ENCODE assay signal across 10 mouse cellular contexts in the genomic region with DNA sequence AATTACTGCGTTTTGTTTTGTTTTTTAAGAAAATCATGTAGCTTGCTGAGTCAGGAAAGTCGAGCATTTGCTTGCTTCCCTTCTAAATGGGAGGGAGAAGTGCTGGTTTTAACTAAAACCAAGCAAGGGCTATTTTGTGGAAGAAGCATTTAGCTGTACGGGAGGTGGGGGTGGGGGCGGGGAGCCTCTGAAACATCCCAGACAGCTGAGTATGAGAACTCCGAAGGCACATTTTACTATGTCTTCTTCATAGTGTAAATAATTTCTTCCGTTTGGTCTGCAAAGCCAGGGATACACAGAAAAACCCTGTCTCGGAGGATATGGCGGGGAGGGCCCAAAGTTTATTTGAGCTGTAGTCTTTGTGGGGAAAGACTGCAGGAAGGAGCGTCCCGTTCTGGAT. TPM values are rescaled to one million over a fixed set of nuclear protein-coding genes. Genes with fewer than 3 reads are reported as not detected.
DNase-seq lines count a peak whose midpoint lies in the region; ATAC-seq and TF ChIP-seq lines count a peak whose summit lies in the region.
"Had no signal": no experiment of that assay in that cellular context is flagged by ENCODE, and none has a peak within 500 bp of the region (broad histone marks: within the 10 kb centered on the region; RNA-seq: fewer than 3 reads in every experiment).

No protein-coding gene starts in this region.

- peak overlapping the region; percentile 99 for H3K27ac ChIP-seq in forebrain, embryonic 15.5 days (replicated peaks)
- H3K27ac ChIP-seq in liver, embryonic 13.5 days, result peak overlapping the region; percentile 63

- ATAC-seq in frontal cortex, adult (ENCODE audit: low TSS enrichment), result peak; percentile 13
- peak; percentile 30 for ATAC-seq in forebrain, embryonic 15.5 days (replicated peaks)
- ATAC-seq in liver, embryonic 13.5 days (ENCODE audit: low read depth), result no peak
- ATAC-seq in monocyte, adult 5-6 weeks (replicated peaks; ENCODE audit: insufficient number of reproducible peaks, low FRiP score, low TSS enrichment, poor library complexity, severe bottlenecking), result no peak
- ATAC-seq in CD4-positive, CD25-positive, alpha-beta regulatory T cell, adult 4 months, result no peak

- H3K9ac ChIP-seq in forebrain, embryonic 15.5 days (replicated peaks), result peak overlapping the region; percentile 53
- 0 out of 2 replicates have a peak overlapping the region, but pooled peaks have one; percentile 41 for H3K9ac ChIP-seq in liver, embryonic 13.5 days

- no peaks in the 10 kb centered on the region for H3K27me3 ChIP-seq in E14TG2a.4 (ENCODE audit: insufficient read depth, low read length)
- H3K27me3 ChIP-seq in forebrain, embryonic 15.5 days, result no peaks in the 10 kb centered on the region
- no peaks in the 10 kb centered on the region for H3K27me3 ChIP-seq in liver, embryonic 13.5 days

- no peaks in the 10 kb centered on the region for H3K9me3 ChIP-seq in E14TG2a.4 (ENCODE audit: low read length)
- no peaks in the 10 kb centered on the region for H3K9me3 ChIP-seq in forebrain, embryonic 15.5 days
- no peaks in the 10 kb centered on the region for H3K9me3 ChIP-seq in liver, embryonic 13.5 days (replicated peaks)

- 3% methylated on average over 10 of the region's 10 CpGs for WGBS in forebrain, embryonic 15.5 days
- 25% methylated on average over 10 of the region's 10 CpGs for WGBS in liver, embryonic 13.5 days (ENCODE audit: insufficient replicate concordance)

- H3K4me1 ChIP-seq in E14TG2a.4 (replicated peaks; ENCODE audit: low read depth, low read length), result peaks cover 84% of the 10 kb centered on the region
- peaks cover 19% of the 10 kb centered on the region for H3K4me1 ChIP-seq in forebrain, embryonic 15.5 days
- peaks cover 4% of the 10 kb centered on the region for H3K4me1 ChIP-seq in liver, embryonic 13.5 days (replicated peaks)

- H3K36me3 ChIP-seq in E14TG2a.4 (ENCODE audit: insufficient read depth, low read length), result no peaks in the 10 kb centered on the region
- no peaks in the 10 kb centered on the region for H3K36me3 ChIP-seq in forebrain, embryonic 15.5 days
- no peaks in the 10 kb centered on the region for H3K36me3 ChIP-seq in liver, embryonic 13.5 days

- DNase-seq in frontal cortex, postnatal 25 days (ENCODE audit: low spot score in 2 of 2), result no peak
- no peak for DNase-seq in liver, embryonic 13.5 days
- no peak for DNase-seq in left cerebral cortex, adult 8-10 months (ENCODE audit: low spot score in 2 of 2)

- peak overlapping the region; percentile 40 for H3K4me2 ChIP-seq in forebrain, embryonic 15.5 days (replicated peaks)
- peak overlapping the region; percentile 58 for H3K4me2 ChIP-seq in liver, embryonic 13.5 days

- TF ChIP-seq CTCF in E14TG2a.4 (conservative IDR thresholded peaks at IDR 0.05; ENCODE audit: low read length), result no peak

- peak overlapping the region; percentile 72 for H3K4me3 ChIP-seq in E14TG2a.4 (replicated peaks; ENCODE audit: low read length)
- peak overlapping the region; percentile 51 for H3K4me3 ChIP-seq in forebrain, embryonic 15.5 days
- peak overlapping the region; percentile 53; the same call in 1 of the 2 replicates for H3K4me3 ChIP-seq in liver, embryonic 13.5 days (replicated peaks)

RNA-seq across cellular contexts. Expression of a gene that starts 5.0 kb away (rescaled TPM):
- 1.9 and 2.4 TPM in 2 replicates for polyA plus RNA-seq in forebrain, embryonic 15.5 days (2015; fragmentation: Nextera tagmentation; extraction: Ambion mirVana)
- not detected in 2 replicates for polyA plus RNA-seq in liver, embryonic 13.5 days (2015; fragmentation: Nextera tagmentation; extraction: Ambion mirVana)
- total RNA-seq in monocyte, adult 5-6 weeks (2017), result not detected in 3 replicates
- 10 to 100 TPM; 52.5 to 55.9 (median 54.6) TPM for total RNA-seq in left cerebral cortex, adult 8-10 months (2022)
- polyA plus RNA-seq in CD4-positive, CD25-positive, alpha-beta regulatory T cell, adult 4 months (2017; shearing (Covaris generic)), result not detected
- total RNA-seq: granulocyte monocyte progenitor cell, adult 5-6 weeks; neutrophil, adult 5-6 weeks had no signal

RNA-seq across cellular contexts. Expression of a gene that starts 17.6 kb away (rescaled TPM):
- 50.9 and 53.1 TPM in 2 replicates for polyA plus RNA-seq in forebrain, embryonic 15.5 days (2015; fragmentation: Nextera tagmentation; extraction: Ambion mirVana)
- polyA plus RNA-seq in liver, embryonic 13.5 days (2015; fragmentation: Nextera tagmentation; extraction: Ambion mirVana), result 0.43 and 0.51 TPM in 2 replicates
- 20.1 to 24.2 TPM (median 24.1 TPM) in 3 replicates for total RNA-seq in monocyte, adult 5-6 weeks (2017)
- 100 to 1,000 TPM; 662 to 748 (median 699) TPM for total RNA-seq in left cerebral cortex, adult 8-10 months (2022)
- polyA plus RNA-seq in CD4-positive, CD25-positive, alpha-beta regulatory T cell, adult 4 months (2017; shearing (Covaris generic)), result 1 to 10 TPM; 4.7 to 8.6 TPM

RNA-seq across cellular contexts. Expression of a gene that starts 27.2 kb away (rescaled TPM):
- polyA plus RNA-seq in forebrain, embryonic 15.5 days (2015; fragmentation: Nextera tagmentation; extraction: Ambion mirVana), result 329 and 340 TPM in 2 replicates
- 4.6 TPM in 2 replicates for polyA plus RNA-seq in liver, embryonic 13.5 days (2015; fragmentation: Nextera tagmentation; extraction: Ambion mirVana)
- total RNA-seq in monocyte, adult 5-6 weeks (2017), result 0.64 to 3.4 TPM in 2 of 3 replicates, not detected in the other
- total RNA-seq in left cerebral cortex, adult 8-10 months (2022), result 10 to 100 TPM in 1 of 4 experiments, 1 to 10 TPM in 3; 8.1 to 10.5 (median 9.0) TPM
- not detected for polyA plus RNA-seq in CD4-positive, CD25-positive, alpha-beta regulatory T cell, adult 4 months (2017; shearing (Covaris generic))
- total RNA-seq: neutrophil, adult 5-6 weeks had no signal

RNA-seq across cellular contexts. Expression of a gene that starts 38.9 kb away (rescaled TPM):
- 2.0 TPM in 2 replicates for polyA plus RNA-seq in forebrain, embryonic 15.5 days (2015; fragmentation: Nextera tagmentation; extraction: Ambion mirVana)
- not detected in 2 replicates for polyA plus RNA-seq in liver, embryonic 13.5 days (2015; fragmentation: Nextera tagmentation; extraction: Ambion mirVana)
- total RNA-seq in monocyte, adult 5-6 weeks (2017), result not detected in 3 replicates
- 1 to 10 TPM in 2 of 4 experiments, under 1 TPM in 2; 0.44 to 1.6 (median 0.97) TPM for total RNA-seq in left cerebral cortex, adult 8-10 months (2022)
- polyA plus RNA-seq in CD4-positive, CD25-positive, alpha-beta regulatory T cell, adult 4 months (2017; shearing (Covaris generic)), result not detected
- total RNA-seq: granulocyte monocyte progenitor cell, adult 5-6 weeks; neutrophil, adult 5-6 weeks had no signal

RNA-seq across cellular contexts. Expression of a gene that starts 47.2 kb away (rescaled TPM):
- polyA plus RNA-seq in forebrain, embryonic 15.5 days (2015; fragmentation: Nextera tagmentation; extraction: Ambion mirVana), result 0.37 TPM in 1 of 2 replicates, not detected in the other
- polyA plus RNA-seq in liver, embryonic 13.5 days (2015; fragmentation: Nextera tagmentation; extraction: Ambion mirVana), result not detected in 2 replicates
- not detected in 3 replicates for total RNA-seq in monocyte, adult 5-6 weeks (2017)
- total RNA-seq in left cerebral cortex, adult 8-10 months (2022), result 1 to 10 TPM in 1 of 4 experiments, under 1 TPM in 2, not detected in 1; 0.86 to 1.3 (median 0.89) TPM
- not detected for polyA plus RNA-seq in CD4-positive, CD25-positive, alpha-beta regulatory T cell, adult 4 months (2017; shearing (Covaris generic))
- total RNA-seq: granulocyte monocyte progenitor cell, adult 5-6 weeks had no signal

Comparison
In these comparisons a context has a peak if more than half of its experiments do, and no peak if none do; other contexts are left out.
1. ATAC-seq: peak in frontal cortex, adult (single experiment) and forebrain, embryonic 15.5 days (single experiment); none in liver, embryonic 13.5 days (single experiment), monocyte, adult 5-6 weeks (single experiment) and CD4-positive, CD25-positive, alpha-beta regulatory T cell, adult 4 months (single experiment).
2. RNA of a gene that starts 27.2 kb away (polyA plus RNA-seq): 329 to 340 TPM in forebrain, embryonic 15.5 days; 4.6 TPM in liver, embryonic 13.5 days and not detected in CD4-positive, CD25-positive, alpha-beta regulatory T cell, adult 4 months; every median in the first group is over 10 times any median in the second.
3. Peak in every context shown above with its lines, with median percentiles within 50 percentile points of each other: H3K4me3 ChIP-seq.